Mouse (Mus musculus): ENCODE results near the gene Pdk2. TPM values are rescaled to one million over a fixed set of nuclear protein-coding genes. Genes with fewer than 3 reads are reported as not detected.

Pdk2 gene
- polyA plus RNA-seq, 1 experiment: 34.6 TPM

DNA sequence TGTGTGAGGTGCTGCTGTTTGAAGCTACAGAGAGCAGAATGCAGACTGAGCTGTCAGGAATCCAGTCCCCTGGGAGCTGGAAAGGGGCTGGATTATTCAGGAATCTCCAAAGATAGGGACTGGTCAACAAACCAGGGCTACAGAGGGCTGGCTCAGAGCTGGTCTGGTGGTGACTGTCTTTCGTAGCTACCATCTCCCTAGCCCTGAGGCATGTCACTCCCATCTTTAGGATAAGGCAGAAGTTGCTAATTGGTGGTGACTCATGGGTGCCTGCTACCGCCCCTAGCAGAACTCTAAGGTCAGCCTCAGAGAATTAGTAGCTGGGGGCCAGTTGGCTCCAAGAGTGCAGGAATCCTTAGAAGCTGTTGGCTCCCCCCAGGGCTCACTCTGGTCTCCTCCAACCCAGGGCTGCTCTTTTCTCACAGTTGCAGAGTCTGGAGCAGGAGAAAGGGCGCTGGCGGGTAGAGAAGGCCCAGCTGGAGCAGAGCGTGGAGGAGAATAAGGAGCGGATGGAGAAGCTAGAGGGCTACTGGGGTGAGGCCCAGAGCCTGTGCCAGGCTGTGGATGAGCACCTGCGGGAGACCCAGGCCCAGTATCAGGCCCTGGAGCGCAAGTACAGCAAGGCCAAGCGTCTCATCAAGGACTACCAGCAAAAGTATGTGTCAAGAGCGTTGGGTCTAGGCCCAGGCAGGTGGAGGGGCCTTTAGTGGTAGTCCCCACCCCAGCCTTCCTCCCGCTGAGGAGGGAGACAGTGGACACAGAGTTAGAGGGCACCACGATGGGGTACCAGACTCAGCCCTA is 36.8 kb downstream of the Pdk2 start:
- DNase-seq (ENCODE audit: low spot score): no peak

DNA sequence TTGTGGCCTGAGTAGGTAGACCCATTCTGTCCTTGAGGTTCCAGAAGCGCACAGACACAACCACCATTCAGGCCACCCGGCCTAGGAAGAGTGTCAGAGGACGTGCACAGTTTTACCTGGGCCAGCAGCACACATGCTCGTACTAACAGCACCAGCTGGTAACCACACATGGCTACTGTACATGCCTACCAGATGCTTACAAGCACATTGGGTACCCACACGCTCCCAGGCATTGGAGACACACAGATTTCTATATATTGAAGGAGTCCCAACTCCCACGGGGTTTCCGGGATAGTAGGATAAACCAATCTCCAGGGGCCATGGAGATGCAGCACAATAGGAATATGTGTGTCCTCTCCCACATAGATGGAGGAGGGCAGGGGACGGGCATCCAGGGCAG is 38.4 kb downstream of the Pdk2 start:
- no peak for DNase-seq (ENCODE audit: low spot score)

DNA sequence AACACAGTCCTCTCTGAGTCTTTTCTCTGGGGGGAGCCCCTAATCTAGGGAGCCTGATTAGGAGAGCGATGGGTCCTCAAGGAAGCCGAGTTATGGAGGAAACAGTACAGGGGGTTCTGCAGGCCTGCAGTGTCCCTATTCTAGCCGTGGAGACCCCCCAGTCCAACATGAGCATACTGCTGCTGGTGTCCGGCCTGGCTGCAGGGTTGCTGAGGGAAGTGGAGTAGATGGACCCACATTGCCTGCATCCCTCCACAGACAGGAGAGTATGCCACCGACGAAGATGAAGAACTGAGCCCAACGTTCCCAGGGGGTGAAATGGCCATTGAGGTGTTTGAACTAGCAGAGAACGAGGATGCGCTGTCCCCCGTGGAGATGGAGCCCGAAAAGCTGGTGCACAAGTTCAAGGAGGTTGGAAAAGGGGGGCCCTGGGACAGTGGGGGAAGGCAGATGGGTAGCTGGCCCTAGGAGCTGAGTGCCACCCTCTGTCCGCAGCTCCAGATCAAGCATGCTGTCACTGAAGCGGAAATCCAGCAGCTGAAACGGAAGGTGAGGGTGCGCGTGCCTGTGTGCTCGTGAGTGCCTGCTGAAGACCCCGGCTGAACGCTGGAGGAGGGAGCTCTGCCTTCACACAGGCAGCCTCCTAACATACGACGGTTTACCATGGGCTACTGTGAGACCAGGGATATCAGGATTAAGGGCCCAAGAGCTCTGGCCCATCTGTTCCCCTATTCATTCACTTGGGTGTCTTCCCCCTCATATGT is 39.4 kb downstream of the Pdk2 start:
- DNase-seq (ENCODE audit: low spot score): no peak

DNA sequence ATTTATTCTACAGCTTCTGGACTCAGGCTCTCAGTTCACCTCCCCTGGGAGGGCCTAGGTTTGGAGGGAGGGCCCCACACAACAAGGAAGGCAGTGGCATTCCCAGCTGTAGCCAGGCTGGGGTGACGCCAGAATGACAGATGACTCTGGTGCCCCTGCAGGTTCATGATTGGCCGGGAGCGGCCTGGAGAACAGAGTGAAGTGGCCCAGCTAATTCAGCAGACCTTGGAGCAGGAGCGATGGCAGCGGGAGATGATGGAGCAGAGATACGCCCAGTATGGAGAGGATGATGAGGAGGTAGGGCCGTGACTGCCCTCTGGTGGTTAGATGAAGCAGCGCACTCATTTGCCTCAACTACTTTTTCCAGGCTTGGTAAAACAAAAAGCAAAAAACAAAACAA is 40.1 kb downstream of the Pdk2 start:
- no peak for DNase-seq (ENCODE audit: low spot score)

DNA sequence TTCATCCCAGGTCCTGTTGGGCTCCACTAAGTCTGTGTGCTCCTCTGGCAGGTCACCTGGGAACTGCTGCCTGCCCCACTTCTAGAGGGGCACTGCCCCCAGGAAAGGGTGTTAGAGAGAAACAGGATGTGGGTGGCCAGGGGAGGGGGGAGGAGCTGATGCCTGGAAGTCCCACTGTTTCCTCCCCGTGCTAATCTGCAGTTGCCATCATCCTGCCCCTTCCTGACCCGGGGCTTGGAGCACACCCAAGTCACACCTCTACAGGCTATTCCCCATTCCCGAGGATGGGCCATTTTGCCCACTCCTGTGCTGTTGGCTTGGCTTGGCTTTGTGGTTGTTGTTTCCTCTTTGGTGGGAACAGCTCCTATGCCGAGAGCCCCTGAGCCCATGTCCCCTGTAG is 40.6 kb downstream of the Pdk2 start:
- no peak for DNase-seq (ENCODE audit: low spot score)

DNA sequence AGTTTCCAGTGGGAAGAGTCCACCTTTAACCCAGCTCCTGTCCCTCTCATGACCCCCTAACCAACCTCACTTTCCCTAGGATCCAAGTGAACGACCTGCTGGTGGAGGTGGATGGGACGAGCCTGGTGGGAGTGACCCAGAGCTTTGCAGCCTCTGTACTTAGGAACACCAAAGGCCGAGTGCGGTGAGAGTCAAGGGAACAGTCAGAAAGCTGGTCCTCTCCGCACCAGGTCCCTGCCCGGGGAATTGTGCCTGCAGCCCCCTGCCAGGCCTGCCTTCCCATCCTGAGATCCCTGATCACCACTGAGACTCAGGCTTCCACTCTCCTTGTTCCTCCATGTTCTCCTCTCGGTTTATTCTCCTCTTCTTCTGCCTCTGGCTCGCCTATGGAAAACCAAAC is 41.0 kb downstream of the Pdk2 start:
- no peak for DNase-seq (ENCODE audit: low spot score)

DNA sequence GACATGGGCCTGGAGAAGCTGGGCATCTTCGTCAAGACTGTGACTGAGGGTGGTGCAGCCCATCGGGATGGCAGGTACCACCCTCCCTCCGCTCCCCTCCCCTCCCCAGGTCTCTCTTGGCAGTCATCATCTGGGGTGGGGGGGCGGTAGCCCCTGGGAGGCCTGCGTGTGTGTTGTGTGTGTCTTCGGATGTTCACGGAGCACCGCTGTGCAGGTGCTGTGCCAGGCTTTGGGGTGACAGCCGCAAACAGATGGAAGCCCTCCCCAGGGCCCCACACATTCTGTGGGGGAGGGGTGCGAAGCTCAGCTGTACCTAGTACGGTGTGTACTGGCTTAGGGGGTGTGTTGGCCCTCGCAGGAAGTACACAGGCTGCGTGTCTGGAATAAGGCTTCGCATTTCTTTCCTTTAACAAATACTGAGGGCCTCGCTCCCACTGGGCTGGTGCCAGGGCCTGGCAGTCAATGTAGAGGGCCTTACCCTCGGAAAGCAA is 43.1 kb downstream of the Pdk2 start:
- no peak for DNase-seq (ENCODE audit: low spot score)

DNA sequence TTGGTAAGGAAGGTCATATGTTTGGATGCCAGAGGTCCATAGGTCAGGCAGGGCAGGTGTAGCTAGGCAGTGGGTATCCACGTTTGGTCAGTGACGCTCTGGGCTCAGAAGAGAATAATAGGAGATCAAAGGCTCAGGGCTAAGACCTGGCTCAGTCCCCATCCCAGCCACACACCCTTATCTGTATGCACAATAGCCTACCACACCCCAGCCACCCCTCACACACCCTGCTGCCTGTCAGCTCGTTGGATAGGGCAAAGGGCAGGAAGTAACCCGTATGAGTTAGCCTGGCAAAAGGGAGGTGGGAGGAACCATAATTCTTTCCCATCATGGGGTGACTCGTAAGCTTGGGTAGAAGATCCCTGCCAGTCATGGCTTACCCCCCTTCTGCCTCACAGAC is 43.6 kb downstream of the Pdk2 start:
- DNase-seq (ENCODE audit: low spot score): no peak

DNA sequence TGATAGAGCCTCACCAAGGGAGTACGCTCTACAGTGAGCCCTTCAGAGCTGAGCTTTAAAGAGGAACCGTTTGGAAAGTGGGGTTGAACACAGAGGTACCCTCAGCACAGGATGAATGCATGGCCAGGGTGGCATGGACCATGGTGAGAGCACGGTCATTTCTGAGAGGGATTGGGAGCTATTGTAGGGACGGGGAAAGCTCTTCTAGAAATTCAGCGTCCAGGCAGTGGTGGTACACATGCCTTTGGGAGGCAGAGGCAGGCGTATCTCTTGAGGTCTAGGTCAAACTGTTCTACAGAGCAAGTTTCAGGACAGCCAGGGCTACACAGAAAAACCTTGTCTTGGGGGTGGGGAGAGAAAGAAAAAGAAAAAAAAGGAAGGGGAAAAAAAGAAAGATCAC is 44.2 kb downstream of the Pdk2 start:
- no peak for DNase-seq (ENCODE audit: low spot score)

DNA sequence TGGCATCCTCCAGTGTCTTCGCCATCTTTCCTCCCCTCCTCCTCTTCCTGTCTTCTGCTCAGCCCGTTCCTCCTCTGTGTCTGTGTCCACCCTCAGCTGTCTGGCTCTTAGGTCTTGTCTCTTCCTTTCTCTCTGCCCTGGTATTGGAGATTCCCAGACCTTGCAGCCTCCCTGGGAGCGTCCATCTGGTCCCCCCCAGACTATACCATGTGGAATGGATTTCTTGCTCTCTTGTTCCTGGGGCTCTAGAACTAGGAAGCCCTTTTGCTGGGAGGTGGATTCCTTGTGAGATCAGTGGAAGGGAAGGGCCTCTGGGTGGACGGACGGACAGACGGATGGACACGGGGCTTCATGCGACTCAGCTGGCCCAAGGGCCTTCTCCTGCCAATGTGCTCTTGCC is 45.1 kb downstream of the Pdk2 start:
- no peak for DNase-seq (ENCODE audit: low spot score)

DNA sequence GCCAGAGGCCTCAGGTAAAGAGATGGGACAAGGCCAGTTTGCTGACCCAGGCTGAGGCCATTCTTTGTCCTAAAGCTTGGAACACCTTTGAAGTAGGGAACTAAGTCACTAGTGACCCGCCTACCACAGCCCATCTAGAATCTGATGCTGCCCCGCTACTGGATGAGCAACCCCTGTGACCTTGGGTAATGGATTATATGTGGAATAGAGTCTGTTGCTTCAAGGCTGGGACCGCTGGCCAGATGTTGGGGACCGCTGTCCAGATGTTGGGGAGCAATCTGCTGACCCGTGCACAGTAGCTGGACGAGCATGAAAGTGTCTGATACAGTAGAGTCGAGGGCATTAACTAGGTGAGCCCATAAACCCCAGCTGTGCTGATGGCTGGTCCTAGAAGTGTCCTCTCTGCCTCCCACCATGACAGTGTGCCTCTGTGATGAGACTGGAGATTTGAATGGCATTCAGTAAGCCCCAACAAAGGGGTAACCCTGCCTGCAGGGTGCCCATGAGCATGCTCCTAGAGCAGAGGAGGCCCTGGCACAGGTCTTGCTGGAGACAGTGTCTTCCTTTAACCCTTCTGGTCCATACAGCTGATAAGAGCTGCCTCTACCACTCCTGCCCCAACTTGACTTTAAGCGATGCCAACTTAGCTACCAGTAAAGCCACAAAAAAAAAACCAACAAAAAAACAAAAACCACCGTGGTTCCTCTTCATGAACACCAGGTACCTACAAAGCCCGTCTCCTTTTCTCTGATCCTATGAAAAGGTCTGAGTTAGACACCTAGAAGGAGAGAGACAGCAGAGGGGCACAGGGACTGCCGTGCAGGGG is 46.0 kb downstream of the Pdk2 start:
- DNase-seq (ENCODE audit: low spot score): no peak

DNA sequence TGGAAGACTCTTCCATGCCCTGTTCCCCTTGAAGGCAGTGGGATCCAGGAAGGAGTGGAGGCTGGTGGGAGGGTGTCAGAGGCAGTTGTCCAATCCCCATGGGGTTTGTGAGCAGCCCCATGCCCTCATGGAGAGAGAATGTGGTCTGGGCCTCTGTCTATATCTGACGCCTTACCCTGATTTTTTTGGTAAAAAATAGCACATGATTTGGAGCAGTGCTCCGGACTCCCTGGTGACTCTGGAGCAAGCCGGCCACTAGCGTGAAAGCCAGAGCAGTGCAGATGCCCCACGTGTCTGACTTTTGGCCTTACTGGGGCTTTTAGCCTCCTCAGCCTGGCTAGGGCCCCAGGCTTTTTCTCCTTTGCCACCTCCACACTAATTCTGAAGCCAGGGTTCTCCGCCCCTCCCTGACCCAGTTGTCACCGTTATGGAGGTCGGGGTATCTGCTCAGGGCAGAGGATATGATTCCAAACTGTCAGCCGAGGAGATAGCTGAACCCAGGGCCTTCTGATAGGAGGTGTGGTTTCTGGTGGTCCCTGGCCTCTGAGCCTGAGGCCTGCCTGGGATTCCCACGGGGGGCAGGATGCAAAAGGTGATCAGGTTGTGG is 46.8 kb downstream of the Pdk2 start:
- DNase-seq (ENCODE audit: low spot score): no peak

DNA sequence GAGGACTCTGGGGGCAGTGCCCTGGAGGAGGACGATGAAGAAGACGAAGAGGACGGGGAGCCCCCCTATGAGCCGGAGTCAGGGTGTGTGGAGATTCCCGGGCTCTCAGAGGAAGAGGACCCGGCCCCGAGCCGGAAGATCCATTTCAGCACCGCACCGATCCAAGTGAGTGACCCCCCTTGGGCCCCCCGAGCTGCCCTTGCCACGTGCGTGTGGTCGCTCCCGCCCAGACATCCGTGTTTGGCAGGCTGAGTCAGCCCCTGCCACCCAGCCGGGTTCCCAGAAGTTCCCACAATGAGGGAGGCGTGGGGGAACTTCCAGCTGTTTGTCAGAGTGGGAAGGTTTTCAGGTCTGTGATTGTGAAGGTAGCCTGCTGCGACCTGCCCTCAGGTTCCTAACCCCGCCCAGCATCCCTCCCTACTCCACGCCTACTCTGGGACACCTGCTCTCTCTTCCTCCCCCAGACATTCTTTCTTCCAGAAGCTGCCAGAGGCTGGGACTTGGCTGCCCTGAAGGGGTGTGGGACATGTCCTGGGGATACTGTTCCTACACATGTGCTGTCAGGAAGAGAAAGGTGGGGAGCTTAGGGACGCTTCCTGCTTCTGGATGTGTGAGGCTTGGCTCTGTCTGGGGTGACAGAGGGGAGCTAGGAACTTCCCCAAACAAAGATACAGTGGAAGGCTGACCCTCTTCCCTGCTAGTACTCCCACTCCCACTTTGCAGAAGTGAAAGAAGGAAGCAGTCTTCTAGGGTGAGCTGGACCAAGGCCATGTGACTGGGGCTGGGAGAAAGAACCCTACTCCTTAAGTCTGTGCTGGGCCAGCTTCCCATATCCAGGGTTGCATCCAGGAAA is 48.2 kb downstream of the Pdk2 start:
- peak; percentile 58 for DNase-seq (ENCODE audit: low spot score)

DNA sequence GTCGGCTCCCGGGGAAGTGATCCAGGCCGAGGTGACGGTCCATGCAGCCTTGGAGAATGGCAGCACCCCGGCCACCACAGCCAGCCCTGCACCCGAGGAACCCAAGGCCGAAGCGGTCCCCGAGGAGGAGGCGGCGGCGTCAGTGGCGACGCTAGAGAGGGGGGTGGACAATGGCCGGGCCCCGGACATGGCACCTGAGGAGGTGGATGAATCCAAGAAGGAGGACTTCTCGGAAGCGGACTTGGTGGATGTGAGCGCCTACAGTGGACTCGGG is 48.7 kb downstream of the Pdk2 start:
- DNase-seq (ENCODE audit: low spot score): peak; percentile 47

DNA sequence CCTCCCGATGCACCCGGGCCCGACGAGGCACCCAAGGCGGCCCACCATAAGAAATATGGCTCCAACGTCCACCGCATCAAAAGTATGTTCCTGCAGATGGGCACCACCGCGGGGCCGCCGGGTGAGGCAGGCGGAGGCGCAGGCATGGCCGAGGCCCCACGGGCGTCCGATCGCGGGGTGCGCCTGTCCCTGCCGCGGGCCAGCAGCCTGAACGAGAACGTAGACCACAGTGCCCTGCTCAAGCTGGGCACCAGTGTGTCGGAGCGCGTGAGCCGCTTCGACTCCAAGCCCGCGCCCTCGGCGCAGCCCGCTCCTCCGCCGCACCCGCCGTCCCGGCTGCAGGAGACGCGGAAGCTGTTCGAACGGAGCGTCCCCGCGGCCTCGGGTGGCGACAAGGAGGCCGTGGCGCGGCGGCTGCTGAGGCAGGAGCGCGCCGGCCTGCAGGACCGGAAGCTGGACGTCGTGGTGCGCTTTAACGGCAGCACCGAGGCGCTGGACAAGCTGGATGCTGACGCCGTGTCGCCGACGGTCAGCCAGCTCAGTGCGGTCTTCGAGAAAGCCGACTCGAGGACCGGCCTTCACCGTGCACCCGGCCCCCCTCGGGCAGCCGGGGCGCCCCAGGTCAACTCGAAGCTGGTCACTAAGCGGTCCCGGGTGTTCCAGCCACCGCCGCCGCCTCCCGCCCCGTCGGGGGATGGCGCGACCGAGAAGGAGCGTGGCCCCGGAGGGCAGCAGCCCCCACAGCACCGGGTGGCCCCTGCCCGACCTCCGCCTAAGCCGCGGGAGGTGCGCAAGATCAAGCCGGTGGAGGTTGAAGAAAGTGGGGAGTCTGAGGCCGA is 49.3 kb downstream of the Pdk2 start:
- DNase-seq (ENCODE audit: low spot score): peak; percentile 64

DNA sequence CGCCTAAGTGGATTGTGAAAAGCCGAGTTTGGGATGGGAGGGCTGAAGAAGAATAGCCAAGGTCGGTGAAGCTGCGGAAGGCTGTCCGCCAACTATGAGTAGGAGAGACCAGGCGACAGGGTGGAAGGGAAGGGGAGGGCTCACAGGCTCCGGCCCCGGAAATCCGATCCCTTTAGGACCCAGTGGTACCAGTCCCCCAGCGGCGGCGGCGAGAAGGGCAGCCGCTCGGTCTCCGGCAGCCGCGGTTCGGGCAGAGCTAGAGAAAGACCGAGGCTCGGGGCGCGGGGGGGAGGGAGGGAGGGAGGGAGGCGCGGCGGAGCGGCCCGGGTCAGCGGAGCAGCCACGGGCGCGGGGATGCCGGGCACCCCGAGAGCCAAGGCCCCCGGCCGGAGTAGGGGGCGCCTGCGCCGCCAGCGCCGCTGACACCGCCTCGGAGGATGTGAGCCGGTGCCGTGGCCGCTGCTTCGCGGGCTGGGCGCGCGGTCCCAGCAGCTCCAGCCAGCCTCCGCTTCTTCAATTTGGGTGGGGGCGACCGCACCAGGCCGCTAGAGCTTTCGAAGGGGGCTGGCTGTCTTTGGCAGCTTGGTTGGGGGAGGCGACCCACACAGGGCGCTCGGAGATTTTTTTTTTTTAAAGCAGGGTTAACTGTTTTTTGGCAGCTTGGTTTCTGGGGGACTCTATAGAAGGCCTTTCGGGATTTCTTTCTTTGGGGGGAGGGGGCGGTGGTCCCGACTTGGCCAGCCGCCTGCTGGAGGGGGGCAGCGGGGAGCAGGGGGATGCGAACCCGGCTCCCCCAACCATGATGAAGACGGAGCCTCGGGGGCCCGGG is 50.2 kb downstream of the Pdk2 start, which contains the start of gene Ppp1r9b:
TSS of gene Ppp1r9b (plus strand) at position 287 of the 829 bp plus-strand sequence.
- DNase-seq (ENCODE audit: low spot score): peak; percentile 89

DNA sequence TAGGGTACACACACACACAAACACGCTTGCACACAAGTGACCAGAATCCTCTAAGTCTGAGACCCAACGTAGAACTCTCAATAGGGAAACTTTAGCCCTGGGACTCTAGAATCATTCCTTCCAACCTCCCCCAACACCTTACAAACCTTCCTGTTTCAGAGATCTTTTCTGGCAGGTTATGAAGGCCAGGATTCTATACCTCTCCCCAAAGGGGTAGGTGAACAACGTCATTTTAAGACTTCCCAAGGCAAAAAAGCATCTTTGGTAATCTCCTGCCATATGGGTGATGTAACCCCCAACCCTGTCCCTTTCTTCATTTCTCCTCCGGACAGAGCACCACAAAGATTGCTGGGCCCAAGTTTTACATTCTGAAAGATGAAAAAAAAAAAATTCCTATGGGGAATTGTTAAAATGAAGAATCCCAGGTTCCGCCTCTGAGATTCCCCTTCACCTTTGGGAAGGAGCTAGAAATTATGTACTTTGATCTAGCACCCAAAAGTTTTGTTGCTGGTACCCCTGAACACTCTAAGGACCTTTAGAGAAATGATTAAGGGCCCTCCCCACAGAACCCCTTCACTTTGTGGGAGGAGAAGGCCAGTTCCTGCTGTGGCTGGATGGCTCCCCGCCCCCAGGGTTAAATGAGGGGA is 50.9 kb downstream of the Pdk2 start:
- DNase-seq (ENCODE audit: low spot score): no peak

DNA sequence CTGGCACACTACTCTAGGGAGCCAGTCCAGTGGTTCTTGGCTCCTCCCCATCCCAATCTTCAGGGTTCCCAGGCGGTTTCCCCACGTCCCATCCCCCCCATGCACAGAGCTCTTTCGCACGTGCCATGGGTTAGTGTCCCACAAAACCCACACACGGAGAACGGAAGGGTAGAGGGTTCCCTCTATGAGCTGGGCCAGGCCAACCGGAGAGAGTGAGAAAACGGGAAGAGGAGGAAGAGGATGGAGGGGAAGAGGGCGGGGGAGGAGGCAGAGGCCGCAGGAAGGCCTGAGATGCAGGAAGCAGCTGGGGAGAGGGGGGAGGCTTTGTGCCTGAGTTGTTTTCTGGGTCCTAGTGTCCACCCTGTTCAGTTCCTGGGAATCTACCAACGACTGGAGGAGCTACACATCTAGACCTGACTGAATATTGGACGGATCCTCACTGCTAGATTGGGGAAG is 51.6 kb downstream of the Pdk2 start:
- peak; percentile 62 for DNase-seq (ENCODE audit: low spot score)

Data from urinary bladder, adult 2 months (tissue).